Mouse (Mus musculus) urinary bladder, adult 2 months (tissue): ENCODE results near the gene Krtap12-1. TPM values are rescaled to one million over a fixed set of nuclear protein-coding genes. Genes with fewer than 3 reads are reported as not detected.
A peak's percentile ranks its signal among the peaks of the same experiment; 100 is the strongest.
"Not testable (repeated sequence)": the region's sequence is repeated elsewhere in the genome, so short reads cannot be mapped to it uniquely, and the experiment has no call there.

Experiments used
- DNase-seq: peaks from one replicate; pipeline ENCODE4 v3.0.0; 2022; ENCODE audit warnings: low spot score
- polyA plus RNA-seq: library from polyadenylated mRNA; depleted of rRNA; stranded (reverse); fragments of >200 nt; gene quantifications from 2 replicates; pipeline ENCODE4 v1.2.3, GENCODE M21; 2012; rRNA removed

Krtap12-1 gene
- polyA plus RNA-seq: not detected in 2 replicates

- DNase-seq: not testable (repeated sequence)
Measured at GRCm38 (mm10) chr10:77720299-77720698, at the start of gene Krtap12-1. TSS of gene Krtap12-1 (plus strand) at chr10:77720599.

GRCm38 (mm10) chr10:77670710-77671109, 49.7 kb upstream of the Krtap12-1 start:
- DNase-seq: no peak

GRCm38 (mm10) chr10:77671519-77671918, 48.9 kb upstream of the Krtap12-1 start:
- DNase-seq: no peak

GRCm38 (mm10) chr10:77673765-77674164, 46.6 kb upstream of the Krtap12-1 start:
- no peak for DNase-seq

GRCm38 (mm10) chr10:77677562-77677961, 42.8 kb upstream of the Krtap12-1 start:
- no peak for DNase-seq

- DNase-seq: no peak
Measured at GRCm38 (mm10) chr10:77682994-77683393, 37.4 kb upstream of the Krtap12-1 start.

- DNase-seq: no peak
Measured at GRCm38 (mm10) chr10:77684181-77684580, 36.2 kb upstream of the Krtap12-1 start.

- DNase-seq: peak; percentile 42
Measured at GRCm38 (mm10) chr10:77685895-77686664, 34.3 kb upstream of the Krtap12-1 start, which contains the start of gene Tspear. TSS of gene Tspear (plus strand) at chr10:77686569.

GRCm38 (mm10) chr10:77687021-77687420, 33.4 kb upstream of the Krtap12-1 start:
- no peak for DNase-seq

GRCm38 (mm10) chr10:77690356-77690807, 30.0 kb upstream of the Krtap12-1 start, which contains the start of gene Gm19402:
TSS of gene Gm19402 (minus strand) at chr10:77690757.
- not testable (repeated sequence) for DNase-seq

GRCm38 (mm10) chr10:77697133-77697532, 23.3 kb upstream of the Krtap12-1 start, which contains the start of gene Gm9508:
TSS of gene Gm9508 (minus strand) at chr10:77697233.
- DNase-seq: no peak

GRCm38 (mm10) chr10:77706326-77706725, 14.1 kb upstream of the Krtap12-1 start, which contains the start of gene Gm10272:
TSS of gene Gm10272 (plus strand) at chr10:77706626.
- DNase-seq: no peak

GRCm38 (mm10) chr10:77709831-77710230, 10.6 kb upstream of the Krtap12-1 start:
- DNase-seq: no peak

- not testable (repeated sequence) for DNase-seq
Measured at GRCm38 (mm10) chr10:77711157-77711556, 9.2 kb upstream of the Krtap12-1 start, which contains the start of gene Gm10024. TSS of gene Gm10024 (plus strand) at chr10:77711457.

GRCm38 (mm10) chr10:77713734-77714133, 6.7 kb upstream of the Krtap12-1 start:
- DNase-seq: no peak

- no peak for DNase-seq
Measured at GRCm38 (mm10) chr10:77715507-77715906, 4.9 kb upstream of the Krtap12-1 start, which contains the start of gene Gm10142. TSS of gene Gm10142 (plus strand) at chr10:77715807.

- no peak for DNase-seq
Measured at GRCm38 (mm10) chr10:77724855-77725254, 4.5 kb downstream of the Krtap12-1 start.

- no peak for DNase-seq
Measured at GRCm38 (mm10) chr10:77726186-77726585, 5.8 kb downstream of the Krtap12-1 start, which contains the start of gene Gm10100. TSS of gene Gm10100 (plus strand) at chr10:77726486.

GRCm38 (mm10) chr10:77728280-77728679, 7.9 kb downstream of the Krtap12-1 start:
- DNase-seq: no peak

GRCm38 (mm10) chr10:77729241-77729640, 8.8 kb downstream of the Krtap12-1 start:
- DNase-seq: no peak

GRCm38 (mm10) chr10:77735928-77736327, 15.5 kb downstream of the Krtap12-1 start:
- DNase-seq: no peak

- DNase-seq: no peak
Measured at GRCm38 (mm10) chr10:77738929-77739328, 18.5 kb downstream of the Krtap12-1 start.
